Mouse (Mus musculus): ENCODE results near the gene Pin1. TPM values are rescaled to one million over a fixed set of nuclear protein-coding genes. Genes with fewer than 3 reads are reported as not detected.
A peak's percentile ranks its signal among the peaks of the same experiment; 100 is the strongest.
"Not testable (repeated sequence)": the region's sequence is repeated elsewhere in the genome, so short reads cannot be mapped to it uniquely, and the experiment has no call there.

Pin1 gene
- 27.1 TPM for polyA plus RNA-seq (2021)

DNA sequence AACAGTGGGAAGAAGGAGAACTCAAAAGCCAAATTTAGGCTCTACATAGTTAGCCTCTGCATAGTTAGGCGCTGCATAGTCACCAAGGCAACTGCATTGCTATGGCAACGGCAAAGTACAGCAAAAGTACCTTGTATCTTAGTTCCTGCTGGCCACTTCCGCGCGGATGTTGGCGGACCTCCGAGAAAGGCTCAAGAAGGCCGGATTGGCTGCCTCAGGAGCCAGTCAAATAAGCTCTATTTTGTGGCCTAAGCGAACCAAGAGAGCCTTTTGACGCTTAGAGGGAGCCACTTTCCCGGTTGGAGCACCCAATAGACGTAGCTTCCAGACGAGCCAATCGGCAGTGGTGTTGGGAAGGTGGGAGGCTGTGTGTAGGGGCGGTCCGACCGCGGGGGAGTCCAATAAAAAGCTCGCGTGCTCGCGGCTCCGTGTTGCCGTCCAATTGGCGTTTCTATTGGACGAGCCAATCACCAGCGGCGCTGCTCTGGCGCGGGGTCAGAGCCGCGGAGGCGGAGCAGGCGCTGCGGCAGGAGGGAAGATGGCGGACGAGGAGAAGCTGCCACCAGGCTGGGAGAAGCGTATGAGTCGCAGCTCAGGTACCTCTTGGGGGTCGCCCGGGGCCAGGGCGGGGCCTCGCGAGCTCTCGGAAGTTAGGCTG is at the start of gene Pin1:
TSS of gene Pin1 (plus strand) at position 494 of the 658 bp plus-strand sequence.
- POLR2A ChIA-PET = no interaction called here
- no peak for TF ChIP-seq CTCF (IDR thresholded peaks at IDR 0.05)
- CTCF ChIA-PET = interaction anchor here (1.3 to 3.5 kb wide), 2 partner anchors 11 to 16 kb away, joined by 4 to 12 read pairs; no protein-coding TSS in a partner anchor
- H3K27me3 ChIP-seq = no peaks in the 10 kb centered on the region
- DNase-seq (ENCODE audit: low read depth, low spot score) (peak; percentile 98), ATAC-seq (peak; percentile 100)
- in situ Hi-C loops (cut with MboI; ENCODE audit: low pct_unique_long_range_greater_than_20kb) = no loop called here

- ChIA-PET POLR2A (no interaction called here), CTCF (no interaction called here)
- in situ Hi-C loops (cut with MboI; ENCODE audit: low pct_unique_long_range_greater_than_20kb) = no loop called here
- no peaks in the 10 kb centered on the region for H3K27me3 ChIP-seq
- ATAC-seq (no peak), DNase-seq (ENCODE audit: low read depth, low spot score) (no peak)
- TF ChIP-seq CTCF (IDR thresholded peaks at IDR 0.05) = no peak
Measured at GRCm38 (mm10) chr9:20606269-20606668, 45.6 kb upstream of the Pin1 start.

DNA sequence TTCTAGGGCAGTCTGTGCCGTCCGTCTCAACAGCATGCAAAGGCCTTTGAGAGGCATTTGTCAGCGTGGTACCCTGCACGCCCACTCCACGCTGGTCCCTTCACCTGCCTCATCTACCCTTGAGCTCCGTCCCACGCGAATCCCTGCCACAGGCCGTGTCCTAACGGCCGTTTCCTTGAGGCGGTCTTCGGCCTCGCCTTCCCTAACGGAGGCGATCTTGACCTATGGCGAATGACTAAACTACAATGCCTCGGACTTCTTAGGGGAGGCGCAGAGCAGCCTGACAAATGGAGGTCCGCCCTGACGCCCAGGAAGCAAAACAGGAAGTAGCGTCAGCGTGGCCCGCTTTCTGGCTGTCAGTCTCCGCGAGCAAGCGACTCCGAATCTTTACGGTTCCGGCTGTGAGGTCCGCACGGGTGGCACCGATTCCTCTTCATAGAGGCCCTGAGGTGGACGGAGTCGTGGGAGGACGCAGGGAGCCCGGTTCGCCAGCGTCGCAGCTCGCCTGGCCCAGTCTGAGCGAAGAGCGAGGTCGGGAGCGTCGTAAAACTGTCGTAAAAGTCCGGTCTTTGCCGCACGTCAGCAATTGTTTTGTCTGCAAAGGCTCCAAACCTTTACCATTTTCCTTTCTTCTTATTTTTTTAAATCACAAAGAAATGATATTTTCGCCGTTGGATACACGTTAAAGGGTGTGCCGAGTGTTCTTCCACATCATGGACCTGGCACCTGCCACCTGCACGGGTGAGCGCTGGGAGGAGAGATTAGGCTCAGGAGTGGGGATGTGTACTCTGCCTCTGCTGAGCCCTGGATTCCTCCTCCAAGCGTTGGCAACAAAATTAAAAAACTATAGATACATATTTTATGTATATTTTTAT is 44.6 kb upstream of the Pin1 start:
- H3K27me3 ChIP-seq = no peaks in the 10 kb centered on the region
- ATAC-seq (peak; percentile 95), DNase-seq (ENCODE audit: low read depth, low spot score) (peak; percentile 86)
- no peak for TF ChIP-seq CTCF (IDR thresholded peaks at IDR 0.05)
- ChIA-PET CTCF (no interaction called here), POLR2A (no interaction called here)
- in situ Hi-C loops (cut with MboI; ENCODE audit: low pct_unique_long_range_greater_than_20kb) = no loop called here

GRCm38 (mm10) chr9:20609831-20610464 is 41.9 kb upstream of the Pin1 start:
- DNase-seq (ENCODE audit: low read depth, low spot score) (no peak), ATAC-seq (no peak)
- H3K27me3 ChIP-seq = no peaks in the 10 kb centered on the region
- CTCF ChIA-PET = interaction anchor here (1.2 kb wide), 1 partner anchor 29 kb away, joined by 3 read pairs; no protein-coding TSS in a partner anchor
- in situ Hi-C loops (cut with MboI; ENCODE audit: low pct_unique_long_range_greater_than_20kb) = no loop called here
- peak; percentile 29 for TF ChIP-seq CTCF (IDR thresholded peaks at IDR 0.05)
- POLR2A ChIA-PET = no interaction called here

DNA sequence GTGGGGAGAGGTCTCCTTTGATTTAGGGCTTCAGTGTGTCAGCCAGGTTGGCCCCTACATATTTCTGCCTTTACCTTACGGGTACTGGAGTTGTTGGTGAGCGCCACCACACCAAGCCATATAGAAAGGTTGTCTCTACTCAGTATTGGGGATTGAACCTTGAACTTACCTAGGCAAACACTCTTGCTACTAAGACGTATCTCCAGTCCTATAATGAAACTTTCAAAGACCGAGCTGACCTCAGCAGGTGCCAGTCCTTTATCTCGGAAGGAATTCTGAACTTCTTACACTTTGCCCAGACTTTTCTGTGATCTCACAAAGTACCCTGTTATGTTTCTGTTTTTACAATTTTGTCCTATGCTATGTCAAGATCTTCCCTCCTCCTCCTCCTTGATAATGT is 39.9 kb upstream of the Pin1 start:
- POLR2A ChIA-PET = no interaction called here
- in situ Hi-C loops (cut with MboI; ENCODE audit: low pct_unique_long_range_greater_than_20kb) = no loop called here
- no peak for ATAC-seq
- TF ChIP-seq CTCF (IDR thresholded peaks at IDR 0.05) = no peak
- DNase-seq (ENCODE audit: low read depth, low spot score) = no peak
- no peaks in the 10 kb centered on the region for H3K27me3 ChIP-seq
- CTCF ChIA-PET = no interaction called here

- POLR2A ChIA-PET = no interaction called here
- DNase-seq (ENCODE audit: low read depth, low spot score) (no peak), ATAC-seq (no peak)
- in situ Hi-C loops (cut with MboI; ENCODE audit: low pct_unique_long_range_greater_than_20kb) = no loop called here
- TF ChIP-seq CTCF (IDR thresholded peaks at IDR 0.05) = no peak
- CTCF ChIA-PET = no interaction called here
- no peaks in the 10 kb centered on the region for H3K27me3 ChIP-seq
Measured at GRCm38 (mm10) chr9:20616685-20617084, 35.2 kb upstream of the Pin1 start.

GRCm38 (mm10) chr9:20631332-20631731 is 20.6 kb upstream of the Pin1 start:
- DNase-seq (ENCODE audit: low read depth, low spot score) (no peak), ATAC-seq (no peak)
- TF ChIP-seq CTCF (IDR thresholded peaks at IDR 0.05) = no peak
- no peaks in the 10 kb centered on the region for H3K27me3 ChIP-seq
- in situ Hi-C loops (cut with MboI; ENCODE audit: low pct_unique_long_range_greater_than_20kb) = no loop called here
- POLR2A ChIA-PET = no interaction called here
- CTCF ChIA-PET = no interaction called here

- H3K27me3 ChIP-seq; DNase-seq (ENCODE audit: low read depth, low spot score); in situ Hi-C loops (cut with MboI; ENCODE audit: low pct_unique_long_range_greater_than_20kb); ATAC-seq; POLR2A ChIA-PET: not testable (repeated sequence)
- CTCF ChIA-PET = interaction anchor here (0.9 to 1.4 kb wide), 3 partner anchors 11 to 25 kb away, joined by 3 to 4 read pairs (median 3); partner anchors contain the start of gene Pin1
Measured at GRCm38 (mm10) chr9:20635676-20636075, 16.2 kb upstream of the Pin1 start.

GRCm38 (mm10) chr9:20636256-20636655 is 15.6 kb upstream of the Pin1 start:
- no peak for TF ChIP-seq CTCF (IDR thresholded peaks at IDR 0.05)
- CTCF ChIA-PET = interaction anchor here (0.9 to 1.4 kb wide), 2 partner anchors 16 to 25 kb away, joined by 3 to 4 read pairs; partner anchors contain the start of gene Pin1
- no peak for ATAC-seq

DNA sequence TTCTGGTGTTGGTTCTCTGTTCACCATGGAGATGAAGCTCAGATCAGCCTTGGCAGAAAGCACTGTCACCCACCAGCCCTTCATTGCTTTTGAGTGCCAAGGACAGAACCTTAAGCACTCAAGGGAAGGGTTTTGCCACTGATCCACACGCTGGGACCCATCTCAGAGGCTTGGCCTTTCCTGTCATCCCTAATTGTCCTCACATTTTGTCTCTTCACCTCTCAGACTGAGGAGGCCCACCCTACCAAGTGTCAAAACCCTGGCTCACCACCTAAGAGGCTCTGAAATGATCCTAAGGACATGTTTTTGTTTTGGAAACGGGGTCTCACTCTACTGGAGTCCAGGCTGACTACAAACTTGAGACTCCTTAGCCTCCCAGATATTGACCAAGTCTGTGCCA is 15.1 kb upstream of the Pin1 start:
- DNase-seq (ENCODE audit: low read depth, low spot score) (no peak), ATAC-seq (no peak)
- POLR2A ChIA-PET = no interaction called here
- CTCF ChIA-PET = no interaction called here
- H3K27me3 ChIP-seq = no peaks in the 10 kb centered on the region
- in situ Hi-C loops (cut with MboI; ENCODE audit: low pct_unique_long_range_greater_than_20kb) = no loop called here
- no peak for TF ChIP-seq CTCF (IDR thresholded peaks at IDR 0.05)

More at GRCm38 (mm10) chr9:20636256-20636655, 15.6 kb upstream of the Pin1 start:
- in situ Hi-C loops (cut with MboI; ENCODE audit: low pct_unique_long_range_greater_than_20kb) = no loop called here
- DNase-seq (ENCODE audit: low read depth, low spot score) = no peak
- POLR2A ChIA-PET = no interaction called here
- no peaks in the 10 kb centered on the region for H3K27me3 ChIP-seq

DNA sequence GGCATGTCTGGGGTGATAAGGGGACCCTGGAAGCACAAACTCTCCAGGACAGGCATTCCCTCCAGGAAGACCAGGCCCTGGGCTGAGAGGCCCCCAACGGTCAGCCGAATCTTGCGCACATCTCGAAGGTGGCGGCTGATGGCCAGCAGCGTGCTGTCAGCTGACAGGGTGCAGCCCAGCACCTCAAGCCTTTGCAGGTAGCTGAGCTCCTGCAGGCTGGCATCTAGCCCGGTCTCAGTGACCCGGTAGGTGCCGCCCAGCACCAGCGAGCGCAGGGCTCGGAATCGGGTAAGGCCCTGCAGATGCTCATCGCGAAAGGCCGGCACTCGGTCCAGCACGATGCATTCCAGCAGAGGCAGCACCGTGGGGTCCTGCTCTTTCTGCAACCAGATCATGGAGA is 13.3 kb upstream of the Pin1 start:
- in situ Hi-C loops (cut with MboI; ENCODE audit: low pct_unique_long_range_greater_than_20kb) = no loop called here
- ChIA-PET CTCF (interaction anchor here (1.5 kb wide), 1 partner anchor 29 kb away, joined by 3 read pairs; no protein-coding TSS in a partner anchor), POLR2A (no interaction called here)
- DNase-seq (ENCODE audit: low read depth, low spot score) = no peak
- TF ChIP-seq CTCF (IDR thresholded peaks at IDR 0.05) = no peak
- ATAC-seq = no peak
- H3K27me3 ChIP-seq = no peaks in the 10 kb centered on the region
